Mouse (Mus musculus) frontal cortex, adult 2 months (tissue): ENCODE data around the gene Gm19684. TPM values are rescaled to one million over a fixed set of nuclear protein-coding genes. Genes with fewer than 3 reads are reported as not detected.
"Not testable (repeated sequence)": the region's sequence is repeated elsewhere in the genome, so short reads cannot be mapped to it uniquely, and the experiment has no call there.

Source experiments
- DNase-seq, 2 experiments: peaks; one replicate each; pipeline ENCODE4 v3.0.0; 2022; ENCODE audit warnings: low spot score in 1 of 2; ENCODE audit errors: extremely low spot score in 1 of 2
- polyA plus RNA-seq: library from polyadenylated mRNA; depleted of rRNA; stranded (reverse); fragments of >200 nt; gene quantifications from 2 replicates; pipeline ENCODE4 v1.2.3, GENCODE M21; 2012; rRNA removed

Gm19684 gene
- polyA plus RNA-seq = 0.06 TPM in 1 of 2 replicates, not detected in the other

- peak in 1 of 2 experiments; percentile 57 for DNase-seq
Observed at GRCm38 (mm10) chr17:36121352-36122020, at the start of gene Gm19684. Gm19684 (plus strand) TSS chr17:36121678.

- not testable (repeated sequence) for DNase-seq
Observed at GRCm38 (mm10) chr17:36081901-36082300, 39.6 kb upstream of the Gm19684 start.

- DNase-seq = not testable (repeated sequence)
Observed at GRCm38 (mm10) chr17:36082519-36083232, 38.8 kb upstream of the Gm19684 start.

- peak in 1 of 2 experiments; percentile 10 for DNase-seq
Observed at GRCm38 (mm10) chr17:36083266-36083869, 38.1 kb upstream of the Gm19684 start.

GRCm38 (mm10) chr17:36083870-36084451 is 37.5 kb upstream of the Gm19684 start:
- no peak for DNase-seq

- not testable (repeated sequence) for DNase-seq
Observed at GRCm38 (mm10) chr17:36085976-36086375, 35.5 kb upstream of the Gm19684 start.

- not testable (repeated sequence) for DNase-seq
Observed at GRCm38 (mm10) chr17:36091933-36092332, 29.5 kb upstream of the Gm19684 start.

GRCm38 (mm10) chr17:36092520-36092919 is 29.0 kb upstream of the Gm19684 start:
- DNase-seq = not testable (repeated sequence)

- no peak for DNase-seq
Observed at GRCm38 (mm10) chr17:36093936-36094335, 27.5 kb upstream of the Gm19684 start.

- not testable (repeated sequence) for DNase-seq
Observed at GRCm38 (mm10) chr17:36099603-36100002, 21.9 kb upstream of the Gm19684 start.

GRCm38 (mm10) chr17:36102091-36102490 is 19.4 kb upstream of the Gm19684 start:
- DNase-seq = not testable (repeated sequence)

- DNase-seq = not testable (repeated sequence)
Observed at GRCm38 (mm10) chr17:36110129-36110528, 11.3 kb upstream of the Gm19684 start.

GRCm38 (mm10) chr17:36110641-36111509 is 10.6 kb upstream of the Gm19684 start:
- peak in 1 of 2 experiments; percentile 13 for DNase-seq

GRCm38 (mm10) chr17:36111510-36111868 is 10.0 kb upstream of the Gm19684 start:
- DNase-seq = peak in 1 of 2 experiments; percentile 51

- DNase-seq = peak in 1 of 2 experiments; percentile 35
Observed at GRCm38 (mm10) chr17:36113979-36114593, 7.4 kb upstream of the Gm19684 start.

- not testable (repeated sequence) for DNase-seq
Observed at GRCm38 (mm10) chr17:36116545-36116944, 4.9 kb upstream of the Gm19684 start.

- not testable (repeated sequence) for DNase-seq
Observed at GRCm38 (mm10) chr17:36120839-36121238, 639 bp upstream of the Gm19684 start.

- DNase-seq = not testable (repeated sequence)
Observed at GRCm38 (mm10) chr17:36124111-36124510, 2.6 kb downstream of the Gm19684 start.

- not testable (repeated sequence) for DNase-seq
Observed at GRCm38 (mm10) chr17:36128525-36128924, 7.0 kb downstream of the Gm19684 start.
